Comparison of ENCODE assay signal across 12 mouse cellular contexts in genomic region chr4:150592087-150592486, GRCm38 (mm10). TPM values are rescaled to one million over a fixed set of nuclear protein-coding genes. Genes with fewer than 3 reads are reported as not detected.
DNase-seq lines count a peak whose midpoint lies in the region; ATAC-seq and TF ChIP-seq lines count a peak whose summit lies in the region.
"Had no signal": no experiment of that assay in that cellular context is flagged by ENCODE, and none has a peak within 500 bp of the region (broad histone marks: within the 10 kb centered on the region; RNA-seq: fewer than 3 reads in every experiment).

No protein-coding gene starts in this region.

- peak overlapping the region; percentile 60; the same call in 1 of the 2 replicates for H3K27ac ChIP-seq in gastrocnemius, adult 2 months
- H3K27ac ChIP-seq in kidney, embryonic 14.5 days (ENCODE audit: low read depth, low read length), result peak overlapping the region; percentile 80; the same call in 1 of the 2 replicates
- peak overlapping the region; percentile 48 for H3K27ac ChIP-seq in embryonic facial prominence, embryonic 10.5 days (replicated peaks)
- peak overlapping the region; percentile 20; the same call in 1 of the 2 replicates for H3K27ac ChIP-seq in liver, postnatal 0 days (ENCODE audit: low read depth)
- no peak overlapping the region for H3K27ac ChIP-seq in forebrain, embryonic 12.5 days

- no peak for TF ChIP-seq EP300 in liver, postnatal 0 days (IDR thresholded peaks at IDR 0.05; ENCODE audit: low read depth)

- H3K4me2 ChIP-seq in kidney, embryonic 14.5 days (replicated peaks; ENCODE audit: low read depth, low read length), result no peak overlapping the region; the same call in 1 of the 2 replicates
- H3K4me2 ChIP-seq in liver, postnatal 0 days (ENCODE audit: low read depth, low read length), result no peak overlapping the region
- no peak overlapping the region for H3K4me2 ChIP-seq in forebrain, embryonic 12.5 days

- peaks cover 56% of the 10 kb centered on the region for H3K4me1 ChIP-seq in kidney, embryonic 14.5 days (ENCODE audit: control insufficient read depth, insufficient read depth, low read length)
- H3K4me1 ChIP-seq in embryonic facial prominence, embryonic 10.5 days, result peaks cover 53% of the 10 kb centered on the region
- H3K4me1 ChIP-seq in liver, postnatal 0 days (ENCODE audit: insufficient read depth), result peaks cover 68% of the 10 kb centered on the region
- H3K4me1 ChIP-seq in forebrain, embryonic 12.5 days, result peaks cover 34% of the 10 kb centered on the region

- H3K36me3 ChIP-seq in kidney, embryonic 14.5 days (ENCODE audit: control insufficient read depth, insufficient read depth, low read length), result peaks cover 2% of the 10 kb centered on the region; the same call in 1 of the 2 replicates
- no peaks in the 10 kb centered on the region for H3K36me3 ChIP-seq in embryonic facial prominence, embryonic 10.5 days (replicated peaks)
- no peaks in the 10 kb centered on the region; the same call in 1 of the 2 replicates for H3K36me3 ChIP-seq in liver, postnatal 0 days (replicated peaks; ENCODE audit: insufficient read depth, low read length)
- no peaks in the 10 kb centered on the region for H3K36me3 ChIP-seq in forebrain, embryonic 12.5 days (replicated peaks)

- no peaks in the 10 kb centered on the region for H3K9me3 ChIP-seq in kidney, embryonic 14.5 days (ENCODE audit: control insufficient read depth, low read length)
- H3K9me3 ChIP-seq in embryonic facial prominence, embryonic 10.5 days, result no peaks in the 10 kb centered on the region
- H3K9me3 ChIP-seq in liver, postnatal 0 days (ENCODE audit: low read length), result no peaks in the 10 kb centered on the region
- H3K9me3 ChIP-seq in forebrain, embryonic 12.5 days, result no peaks in the 10 kb centered on the region

- no peak for ATAC-seq in kidney, embryonic 14.5 days (ENCODE audit: low FRiP score, low TSS enrichment)
- ATAC-seq in liver, postnatal 0 days, result peak; percentile 67
- ATAC-seq in forebrain, embryonic 12.5 days (ENCODE audit: low FRiP score), result no peak

- H3K27me3 ChIP-seq in kidney, embryonic 14.5 days (ENCODE audit: control insufficient read depth, insufficient read depth, low read length), result no peaks in the 10 kb centered on the region
- H3K27me3 ChIP-seq in embryonic facial prominence, embryonic 10.5 days (replicated peaks; ENCODE audit: low read depth, poor library complexity, severe bottlenecking), result no peaks in the 10 kb centered on the region
- H3K27me3 ChIP-seq in liver, postnatal 0 days (ENCODE audit: insufficient read depth, low read length), result no peaks in the 10 kb centered on the region
- no peaks in the 10 kb centered on the region for H3K27me3 ChIP-seq in forebrain, embryonic 12.5 days

- WGBS in kidney, embryonic 14.5 days, result 48% methylated on average over 6 of the region's 6 CpGs
- WGBS in embryonic facial prominence, embryonic 10.5 days, result 87% methylated on average over 6 of the region's 6 CpGs
- WGBS in liver, postnatal 0 days (ENCODE audit: insufficient replicate concordance), result 42% methylated on average over 6 of the region's 6 CpGs
- 91% methylated on average over 6 of the region's 6 CpGs for WGBS in forebrain, embryonic 12.5 days

- intact Hi-C loops in gastrocnemius, adult 2 months (cut with DNase I), result no loop called here

- no peak for TF ChIP-seq CTCF in gastrocnemius, adult 2 months (IDR thresholded peaks at IDR 0.05)
- no peak for TF ChIP-seq CTCF in liver, postnatal 0 days (IDR thresholded peaks at IDR 0.05; ENCODE audit: low read depth)

- no peak overlapping the region for H3K4me3 ChIP-seq in gastrocnemius, adult 2 months
- no peak overlapping the region for H3K4me3 ChIP-seq in kidney, embryonic 14.5 days (ENCODE audit: low read length)
- no peak overlapping the region for H3K4me3 ChIP-seq in embryonic facial prominence, embryonic 10.5 days
- no peak overlapping the region for H3K4me3 ChIP-seq in liver, postnatal 0 days (ENCODE audit: low read depth, low read length)
- no peak overlapping the region for H3K4me3 ChIP-seq in forebrain, embryonic 12.5 days (replicated peaks)

- peak overlapping the region; percentile 14; the same call in 1 of the 2 replicates for H3K9ac ChIP-seq in kidney, embryonic 14.5 days (ENCODE audit: low read depth, low read length)
- no peak overlapping the region; the same call in 1 of the 2 replicates for H3K9ac ChIP-seq in liver, postnatal 0 days (replicated peaks)
- H3K9ac ChIP-seq in forebrain, embryonic 12.5 days, result no peak overlapping the region

- no peak for DNase-seq in gastrocnemius, adult 2 months
- no peak for DNase-seq in gastrocnemius, adult 18-20 months (ENCODE audit: low spot score)
- no peak for DNase-seq in kidney, postnatal 10 days
- DNase-seq in embryonic facial prominence, embryonic 10.5 days (ENCODE audit: low spot score), result no peak
- DNase-seq in liver, postnatal 0 days, result peak; percentile 40
- DNase-seq in layer of hippocampus, adult 11-12 months (ENCODE audit: low spot score), result no peak
- DNase-seq: cerebellum, postnatal 25 days; left cerebral cortex, postnatal 4 days; right cerebral cortex, postnatal 4 days; thymus, adult 18-20 months had no signal

RNA-seq across cellular contexts. Expression of gene Slc45a1, which starts 59.9 kb away (rescaled TPM):
- not detected for total RNA-seq in gastrocnemius, adult 2 months (2021)
- total RNA-seq in gastrocnemius, adult 18-20 months (2021), result not detected
- polyA plus RNA-seq in kidney, embryonic 14.5 days (2014; fragmentation: Nextera tagmentation; extraction: Ambion mirVana), result not detected in 2 replicates
- 1.4 and 1.7 TPM in 2 replicates for polyA plus RNA-seq in embryonic facial prominence, embryonic 10.5 days (2016; fragmentation: Nextera tagmentation; extraction: Ambion mirVana)
- polyA plus RNA-seq in liver, postnatal 0 days (2015; fragmentation: Nextera tagmentation; extraction: Ambion mirVana), result not detected in 2 replicates
- polyA plus RNA-seq in forebrain, embryonic 12.5 days (2016; fragmentation: Nextera tagmentation; extraction: Ambion mirVana), result 7.3 and 9.5 TPM in 2 replicates
